Mouse (Mus musculus): Measurements from ENCODE around the gene Stat2. TPM values are rescaled to one million over a fixed set of nuclear protein-coding genes. Genes with fewer than 3 reads are reported as not detected.
A peak's percentile ranks its signal among the peaks of the same experiment; 100 is the strongest.
"Not testable (repeated sequence)": the region's sequence is repeated elsewhere in the genome, so short reads cannot be mapped to it uniquely, and the experiment has no call there.

Gene Stat2
- polyA plus RNA-seq, 1 experiment from 2014 or later = 14.0 TPM

DNA sequence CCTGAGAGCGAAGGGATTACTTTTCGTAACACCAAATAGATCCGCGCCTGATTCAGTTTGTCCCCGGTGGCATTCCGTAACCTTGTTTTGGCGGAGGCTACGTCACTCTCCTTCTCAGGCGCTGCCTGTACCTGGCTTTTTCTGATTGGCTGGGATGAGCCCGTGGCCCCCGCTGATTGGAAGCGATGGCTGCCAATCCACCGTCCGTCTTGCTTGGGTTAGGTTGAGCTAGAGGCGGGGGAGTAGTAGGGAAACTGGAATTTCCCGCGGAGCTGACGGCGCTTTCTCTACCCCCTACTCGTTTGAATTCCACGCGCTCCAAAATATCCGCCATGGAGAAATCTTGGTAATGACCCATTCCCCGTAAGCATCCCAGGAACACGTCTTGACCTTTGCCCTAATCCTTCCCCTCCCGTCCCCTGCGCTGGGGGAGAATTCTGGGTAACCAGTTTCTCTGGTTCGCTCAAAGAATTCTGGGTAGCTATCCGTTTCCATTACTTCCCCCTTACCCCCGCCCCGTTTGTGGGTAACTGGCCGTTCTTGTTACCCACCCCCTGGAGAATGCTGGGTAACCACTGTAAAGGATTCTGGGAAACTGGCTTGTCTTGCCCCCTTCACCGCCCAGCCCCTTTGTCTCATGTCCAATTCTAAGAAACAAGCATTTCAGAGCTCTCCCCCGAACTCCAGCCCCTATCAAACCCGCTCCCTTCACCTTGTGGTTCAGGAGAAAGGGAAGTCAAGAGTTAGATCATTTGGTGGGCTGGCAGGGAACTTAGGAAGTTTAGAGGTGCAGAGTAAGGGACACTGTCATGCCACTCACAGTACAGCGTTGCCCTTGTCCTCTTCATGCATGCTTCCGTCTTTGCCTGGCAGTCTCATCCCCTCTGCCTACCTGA, 33.0 kb downstream of the Stat2 start, which contains the start of gene Pan2:
TSS of gene Pan2 (plus strand) at position 210 of the 896 bp plus-strand sequence.
- Histone ChIP-seq H3K27me3 (no peaks in the 10 kb centered on the region), H3K4me1 (peaks cover 17% of the 10 kb centered on the region), H3K36me3 (peaks cover 13% of the 10 kb centered on the region; the same call in 1 of the 2 replicates), H3K4me2 (peak within 1 kb of the TSS; percentile 78), H3K27ac (peak within 1 kb of the TSS; percentile 94), H3K9me3 (no peaks in the 10 kb centered on the region), H3K4me3 (peak within 1 kb of the TSS; percentile 54), H3K9ac (peak within 1 kb of the TSS; percentile 79)
- peak; percentile 99 for ATAC-seq (ENCODE audit: borderline replicate concordance, extremely low read depth, low FRiP score, low TSS enrichment)
- 1% methylated on average over 37 of the region's 37 CpGs for WGBS

GRCm38 (mm10) chr10:128309654-128310053, 39.3 kb downstream of the Stat2 start:
- peaks cover 55% of the 10 kb centered on the region for H3K36me3 ChIP-seq

GRCm38 (mm10) chr10:128310177-128310576, 39.8 kb downstream of the Stat2 start:
- Histone ChIP-seq H3K4me1 (peaks cover 10% of the 10 kb centered on the region), H3K27ac (0 out of 2 replicates have a peak overlapping the region, but pooled peaks have one; percentile 20), H3K36me3 (peaks cover 61% of the 10 kb centered on the region), H3K4me3 (no peak overlapping the region), H3K4me2 (no peak overlapping the region), H3K9ac (no peak overlapping the region), H3K27me3 (no peaks in the 10 kb centered on the region), H3K9me3 (no peaks in the 10 kb centered on the region)
- peak; percentile 46 for ATAC-seq (ENCODE audit: borderline replicate concordance, extremely low read depth, low FRiP score, low TSS enrichment)
- WGBS = 33% methylated on average over 11 of the region's 11 CpGs

More at GRCm38 (mm10) chr10:128309654-128310053, 39.3 kb downstream of the Stat2 start:
- no peak overlapping the region for H3K4me2 ChIP-seq
- H3K9ac ChIP-seq = no peak overlapping the region
- ATAC-seq (ENCODE audit: borderline replicate concordance, extremely low read depth, low FRiP score, low TSS enrichment) = no peak
- H3K27me3 ChIP-seq = no peaks in the 10 kb centered on the region
- peaks cover 11% of the 10 kb centered on the region for H3K4me1 ChIP-seq
- no peaks in the 10 kb centered on the region for H3K9me3 ChIP-seq
- no peak overlapping the region for H3K4me3 ChIP-seq
- no peak overlapping the region for H3K27ac ChIP-seq
- WGBS = 87% methylated on average over 7 of the region's 7 CpGs

- peaks cover 10% of the 10 kb centered on the region for H3K4me1 ChIP-seq
- H3K27ac ChIP-seq = no peak overlapping the region
- H3K9ac ChIP-seq = no peak overlapping the region
- peaks cover 64% of the 10 kb centered on the region for H3K36me3 ChIP-seq
- ATAC-seq (ENCODE audit: borderline replicate concordance, extremely low read depth, low FRiP score, low TSS enrichment) = no peak
- H3K9me3 ChIP-seq = no peaks in the 10 kb centered on the region
- H3K4me2 ChIP-seq = no peak overlapping the region
- H3K27me3 ChIP-seq = no peaks in the 10 kb centered on the region
- WGBS = 62% methylated on average over 4 of the region's 4 CpGs
- no peak overlapping the region for H3K4me3 ChIP-seq
These were observed 40.5 kb downstream of the Stat2 start for GRCm38 (mm10) chr10:128310902-128311301.

GRCm38 (mm10) chr10:128315578-128315977, 45.2 kb downstream of the Stat2 start:
- 88% methylated on average over 8 of the region's 8 CpGs for WGBS
- Histone ChIP-seq H3K4me1 (0 out of 2 replicates have a peak, but pooled peaks cover under 1% of the 10 kb centered on the region), H3K27ac (no peak overlapping the region), H3K36me3 (peaks cover 71% of the 10 kb centered on the region), H3K4me2 (no peak overlapping the region), H3K4me3 (no peak overlapping the region), H3K27me3 (no peaks in the 10 kb centered on the region), H3K9me3 (no peaks in the 10 kb centered on the region), H3K9ac (no peak overlapping the region)
- no peak for ATAC-seq (ENCODE audit: borderline replicate concordance, extremely low read depth, low FRiP score, low TSS enrichment)

DNA sequence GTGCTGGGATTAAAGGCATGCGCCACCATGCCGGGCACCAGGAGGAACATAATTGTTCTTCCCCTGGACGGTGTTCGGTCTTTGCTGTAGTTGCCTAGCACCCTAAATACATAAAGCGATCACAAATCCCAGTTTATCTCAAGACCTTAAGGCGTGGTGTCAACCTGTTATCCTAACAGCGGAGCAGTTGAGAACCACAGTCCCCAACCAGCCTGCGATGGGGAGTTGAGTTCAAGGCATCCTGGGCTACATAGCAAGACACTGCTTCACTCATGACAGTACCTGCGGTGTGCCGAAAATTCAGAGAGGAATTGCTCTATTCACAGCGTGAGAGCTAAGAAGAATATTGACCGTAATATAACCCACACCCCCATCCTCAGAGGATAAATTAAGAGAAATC, 51.3 kb downstream of the Stat2 start:
- no peak for ATAC-seq (ENCODE audit: borderline replicate concordance, extremely low read depth, low FRiP score, low TSS enrichment)
- WGBS = 53% methylated on average over 12 of the region's 12 CpGs
- Histone ChIP-seq H3K4me2 (peak overlapping the region; percentile 75), H3K27me3 (no peaks in the 10 kb centered on the region), H3K36me3 (peaks cover 55% of the 10 kb centered on the region), H3K9ac (peak overlapping the region; percentile 97), H3K27ac (no peak overlapping the region), H3K4me1 (peaks cover 17% of the 10 kb centered on the region), H3K4me3 (peak overlapping the region; percentile 85), H3K9me3 (no peaks in the 10 kb centered on the region)

- no peaks in the 10 kb centered on the region for H3K9me3 ChIP-seq
- peaks cover 56% of the 10 kb centered on the region for H3K36me3 ChIP-seq
- 1% methylated on average over 40 of the region's 40 CpGs for WGBS
- peak; percentile 93 for ATAC-seq (ENCODE audit: borderline replicate concordance, extremely low read depth, low FRiP score, low TSS enrichment)
- no peaks in the 10 kb centered on the region for H3K27me3 ChIP-seq
- peak within 1 kb of the TSS; percentile 97 for H3K9ac ChIP-seq
- peak within 1 kb of the TSS; percentile 85 for H3K4me3 ChIP-seq
- H3K4me2 ChIP-seq = peak within 1 kb of the TSS; percentile 75
- peak within 1 kb of the TSS; percentile 95 for H3K27ac ChIP-seq
- H3K4me1 ChIP-seq = peaks cover 17% of the 10 kb centered on the region
These were observed 52.1 kb downstream of the Stat2 start, which contains the start of gene Cnpy2 for GRCm38 (mm10) chr10:128322141-128323108. Cnpy2 (plus strand) TSS chr10:128322459.

DNA sequence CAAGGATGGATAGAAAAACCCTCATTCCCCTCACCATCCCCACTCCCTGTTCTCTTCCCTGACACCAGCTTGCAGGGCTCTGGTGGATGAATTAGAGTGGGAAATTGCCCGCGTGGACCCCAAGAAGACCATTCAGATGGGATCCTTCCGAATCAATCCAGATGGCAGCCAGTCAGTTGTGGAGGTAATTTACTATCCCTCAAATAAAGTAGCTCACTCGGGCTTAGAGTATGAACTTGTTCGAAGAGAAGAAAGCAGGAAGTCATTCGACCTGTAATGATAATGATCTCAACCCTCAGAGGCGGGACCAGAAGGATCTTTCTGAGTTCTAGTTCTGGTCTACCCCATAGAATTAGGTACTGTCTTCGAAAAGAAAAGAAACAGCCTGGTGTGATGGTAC, 53.2 kb downstream of the Stat2 start:
- Histone ChIP-seq H3K4me1 (peaks cover 17% of the 10 kb centered on the region), H3K4me3 (peak overlapping the region; percentile 85), H3K9me3 (no peaks in the 10 kb centered on the region), H3K9ac (peak overlapping the region; percentile 97), H3K27ac (no peak overlapping the region), H3K4me2 (peak overlapping the region; percentile 75), H3K27me3 (no peaks in the 10 kb centered on the region), H3K36me3 (peaks cover 54% of the 10 kb centered on the region)
- ATAC-seq (ENCODE audit: borderline replicate concordance, extremely low read depth, low FRiP score, low TSS enrichment) = no peak
- 67% methylated on average over 8 of the region's 8 CpGs for WGBS

- no peak overlapping the region for H3K9ac ChIP-seq
- H3K27ac ChIP-seq = no peak overlapping the region
- peaks cover 12% of the 10 kb centered on the region for H3K4me1 ChIP-seq
- 95% methylated on average over 8 of the region's 8 CpGs for WGBS
- no peaks in the 10 kb centered on the region for H3K9me3 ChIP-seq
- no peaks in the 10 kb centered on the region for H3K27me3 ChIP-seq
- H3K4me2 ChIP-seq = no peak overlapping the region
- H3K36me3 ChIP-seq = peaks cover 47% of the 10 kb centered on the region
- H3K4me3 ChIP-seq = no peak overlapping the region
- no peak for ATAC-seq (ENCODE audit: borderline replicate concordance, extremely low read depth, low FRiP score, low TSS enrichment)
These were observed 56.5 kb downstream of the Stat2 start for GRCm38 (mm10) chr10:128326825-128327224.

DNA sequence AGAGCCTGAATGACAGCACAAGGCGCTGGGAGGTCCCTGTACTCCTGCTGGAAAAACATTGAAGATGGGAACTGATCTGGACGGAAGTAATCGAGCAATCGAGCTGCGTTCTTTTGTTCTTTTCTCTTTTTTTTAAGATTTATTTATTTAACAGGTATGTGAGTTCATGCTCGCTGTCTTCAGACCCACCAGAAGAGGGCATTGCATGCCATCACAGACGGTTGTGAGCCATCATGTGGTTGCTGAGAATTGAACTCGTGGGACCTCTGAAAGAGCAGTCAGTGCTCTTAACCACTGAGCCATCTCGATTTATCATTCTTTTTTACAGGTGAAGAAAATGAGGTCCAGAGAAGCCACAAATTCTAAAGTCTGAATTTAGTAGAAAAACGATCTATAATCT, 57.3 kb downstream of the Stat2 start:
- Histone ChIP-seq H3K27me3 (no peaks in the 10 kb centered on the region), H3K4me3 (no peak overlapping the region), H3K27ac (no peak overlapping the region), H3K4me2 (no peak overlapping the region), H3K9ac (no peak overlapping the region), H3K9me3 (no peaks in the 10 kb centered on the region), H3K36me3 (peaks cover 47% of the 10 kb centered on the region), H3K4me1 (peaks cover 12% of the 10 kb centered on the region)
- no peak for ATAC-seq (ENCODE audit: borderline replicate concordance, extremely low read depth, low FRiP score, low TSS enrichment)
- 82% methylated on average over 10 of the region's 10 CpGs for WGBS

DNA sequence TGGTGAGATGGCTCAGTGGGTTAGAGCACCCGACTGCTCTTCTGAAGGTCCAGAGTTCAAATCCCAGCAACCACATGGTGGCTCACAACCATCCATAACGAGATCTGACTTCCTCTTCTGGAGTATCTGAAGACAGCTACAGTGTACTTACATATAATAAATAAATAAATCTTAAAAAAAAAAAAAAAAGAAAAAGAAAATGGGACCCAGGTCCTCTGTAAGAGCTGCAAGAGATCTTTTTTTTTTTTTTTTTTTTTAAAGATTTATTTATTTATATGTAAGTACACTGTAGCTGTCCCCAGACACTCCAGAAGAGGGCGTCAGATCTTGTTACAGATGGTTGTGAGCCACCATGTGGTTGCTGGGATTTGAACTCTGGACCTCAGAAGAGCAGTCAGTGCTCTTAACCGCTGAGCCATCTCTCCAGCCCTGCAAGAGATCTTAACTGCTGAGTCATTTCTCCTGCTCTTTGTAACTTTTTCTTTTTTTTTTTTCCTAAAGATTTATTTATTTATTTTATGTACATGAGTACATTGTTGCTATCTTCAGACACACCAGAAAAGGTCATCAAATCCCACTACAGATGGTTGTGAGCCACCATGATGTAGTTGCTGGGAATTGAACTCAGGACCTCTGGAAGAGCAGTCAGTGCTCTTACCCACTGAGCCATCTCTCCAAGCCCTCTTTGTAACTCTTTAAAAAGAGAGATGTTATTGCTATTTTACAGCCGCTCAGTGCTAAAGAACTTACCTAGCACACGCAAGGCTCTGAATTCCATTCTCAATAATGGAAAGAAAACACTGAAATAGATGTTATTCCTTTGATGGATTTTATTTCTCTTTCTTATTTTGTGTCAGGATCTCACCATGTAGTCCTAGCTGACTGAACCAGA, 62.2 kb downstream of the Stat2 start:
- WGBS = 69% methylated on average over 6 of the region's 6 CpGs
- H3K4me1 ChIP-seq; H3K4me3 ChIP-seq; H3K9me3 ChIP-seq; H3K27ac ChIP-seq; H3K9ac ChIP-seq; ATAC-seq (ENCODE audit: borderline replicate concordance, extremely low read depth, low FRiP score, low TSS enrichment); H3K4me2 ChIP-seq; H3K27me3 ChIP-seq: not testable (repeated sequence)
- peaks cover 16% of the 10 kb centered on the region for H3K36me3 ChIP-seq

Data from lung, embryonic 15.5 days (tissue).